Mouse (Mus musculus) hindbrain, postnatal 0 days (tissue): ENCODE measurements around the gene Ntn1. TPM values are rescaled to one million over a fixed set of nuclear protein-coding genes. Genes with fewer than 3 reads are reported as not detected.

Experiments used
- ATAC-seq: fragments of 200-750 bp; cut with Nextera tagmentation; 2 replicates; pipeline ENCODE4 v1.8.0; 2017; ENCODE audit warnings: mild to moderate bottlenecking, moderate TSS enrichment, moderate library complexity
- DNase-seq: peaks from one replicate; pipeline ENCODE4 v3.0.0-alpha.2; 2015; ENCODE audit warnings: low spot score
- H3K27ac ChIP-seq: fragments of 300-500 bp; sonication (generic); 2 replicates; pipeline ENCODE4 v1.5.1; 2014; ENCODE audit warnings: mild to moderate bottlenecking
- H3K27me3 ChIP-seq: fragments of 300-500 bp; sonication (generic); 2 replicates; pipeline ENCODE4 v1.6.1; 2014; ENCODE audit warnings: low read length, mixed read lengths; ENCODE audit not compliant: insufficient read depth
- H3K36me3 ChIP-seq: fragments of 300-500 bp; sonication (generic); 2 replicates; pipeline ENCODE4 v1.6.1; 2014; ENCODE audit warnings: low read length, mixed read lengths; ENCODE audit not compliant: insufficient read depth
- H3K4me1 ChIP-seq: fragments of 300-500 bp; sonication (generic); 2 replicates; pipeline ENCODE4 v1.6.1; 2014; ENCODE audit warnings: antibody characterized with exemption, low read length, mixed read lengths; ENCODE audit not compliant: insufficient read depth
- H3K4me2 ChIP-seq: fragments of 300-500 bp; sonication (generic); 2 replicates; pipeline ENCODE4 v1.6.1; 2014; ENCODE audit warnings: low read depth, mild to moderate bottlenecking, low read length, moderate library complexity, mixed read lengths
- H3K4me3 ChIP-seq: fragments of 300-500 bp; sonication (generic); 2 replicates; pipeline ENCODE4 v1.5.1; 2014; ENCODE audit warnings: low read length
- H3K9ac ChIP-seq: fragments of 300-500 bp; sonication (generic); replicated peaks from 2 replicates; pipeline ENCODE4 v1.6.1; 2014; ENCODE audit warnings: mild to moderate bottlenecking, low read length, moderate library complexity, mixed read lengths
- H3K9me3 ChIP-seq: fragments of 300-500 bp; sonication (generic); 2 replicates; pipeline ENCODE4 v1.6.1; 2016; ENCODE audit warnings: low read length, mixed read lengths
- CTCF ChIP-seq: IDR thresholded peaks from 2 replicates; pipeline ENCODE4 v1.5.1; 2016; ENCODE audit warnings: antibody characterized with exemption, control low read depth, low read depth
- WGBS: fragments of 180-500 bp; shearing (Covaris S2); extraction: QIAGEN DNeasy Blood & Tissue Kit; methylation state at CpG from one replicate; pipeline ENCODE4 v1.1.7; 2014; 5-methylcytosine and 5-hydroxymethylcytosine counted together
- polyA plus RNA-seq: library from polyadenylated mRNA; unstranded; fragments of >200 nt; fragmentation: Nextera tagmentation; extraction: Ambion mirVana; gene quantifications from 2 replicates; pipeline ENCODE4 v1.2.1, GENCODE M21; 2015
- total RNA-seq: library from RNA; depleted of rRNA; stranded (reverse); fragments of >200 nt; gene quantifications from 2 replicates; pipeline ENCODE4 v1.2.3, GENCODE M21; 2014

The Ntn1 gene
- total and polyA plus RNA-seq, 2 experiments from 2014 or later, result 13.8 to 81.7 TPM

GRCm38 (mm10) chr11:68308911-68309580 lies 91.6 kb downstream of the Ntn1 start:
- ATAC-seq (no peak), DNase-seq (no peak)
- no peak overlapping the region for H3K27ac ChIP-seq
- H3K9me3 ChIP-seq, result no peaks in the 10 kb centered on the region
- H3K36me3 ChIP-seq, result no peaks in the 10 kb centered on the region
- H3K4me3 ChIP-seq, result no peak overlapping the region
- 44% methylated on average over 10 of the region's 10 CpGs for WGBS
- no peaks in the 10 kb centered on the region; the same call in 1 of the 2 replicates for H3K4me1 ChIP-seq
- no peak overlapping the region for H3K9ac ChIP-seq
- H3K27me3 ChIP-seq, result no peaks in the 10 kb centered on the region
- H3K4me2 ChIP-seq, result no peak overlapping the region
- no peak for TF ChIP-seq CTCF

DNA sequence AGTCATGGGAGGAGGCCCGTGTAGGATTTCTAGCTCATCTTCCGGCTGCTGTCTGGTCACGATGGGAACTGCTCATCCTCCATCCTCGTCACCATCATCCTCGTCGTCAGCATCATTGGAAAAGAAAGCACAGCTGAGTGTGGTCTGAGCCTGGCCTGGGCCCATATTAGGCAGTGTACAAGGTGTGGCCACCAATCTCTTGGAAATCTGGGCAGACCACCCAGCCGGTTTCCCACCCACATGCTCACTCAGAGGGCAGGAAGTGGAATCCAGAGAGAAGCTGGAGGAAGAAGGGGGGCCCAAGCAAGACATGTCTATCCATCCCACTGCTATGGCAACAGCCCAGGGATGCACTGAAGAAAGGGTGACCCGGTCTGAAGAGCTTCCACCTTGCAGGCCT lies 94.6 kb downstream of the Ntn1 start:
- no peak overlapping the region for H3K4me3 ChIP-seq
- ATAC-seq, result no peak
- no peak for DNase-seq
- 79% methylated on average over 8 of the region's 8 CpGs for WGBS
- no peak overlapping the region for H3K27ac ChIP-seq
- no peak for TF ChIP-seq CTCF
- H3K9me3 ChIP-seq, result no peaks in the 10 kb centered on the region
- H3K4me1 ChIP-seq, result peaks cover 7% of the 10 kb centered on the region; the same call in 1 of the 2 replicates
- H3K36me3 ChIP-seq, result no peaks in the 10 kb centered on the region
- no peaks in the 10 kb centered on the region for H3K27me3 ChIP-seq
- H3K9ac ChIP-seq, result no peak overlapping the region
- H3K4me2 ChIP-seq, result no peak overlapping the region

GRCm38 (mm10) chr11:68302323-68302722 lies 98.3 kb downstream of the Ntn1 start:
- ATAC-seq, result no peak
- WGBS, result 62% methylated on average over 7 of the region's 7 CpGs
- H3K36me3 ChIP-seq, result no peaks in the 10 kb centered on the region

GRCm38 (mm10) chr11:68301660-68302059 lies 99.0 kb downstream of the Ntn1 start:
- WGBS, result 74% methylated on average over 4 of the region's 4 CpGs
- Histone ChIP-seq H3K27ac (no peak overlapping the region), H3K9ac (no peak overlapping the region), H3K4me3 (no peak overlapping the region), H3K36me3 (no peaks in the 10 kb centered on the region), H3K4me2 (no peak overlapping the region), H3K27me3 (no peaks in the 10 kb centered on the region), H3K9me3 (no peaks in the 10 kb centered on the region), H3K4me1 (peaks cover 7% of the 10 kb centered on the region; the same call in 1 of the 2 replicates)
- no peak for TF ChIP-seq CTCF
- ATAC-seq, result no peak
- DNase-seq, result no peak

More at GRCm38 (mm10) chr11:68302323-68302722, 98.3 kb downstream of the Ntn1 start:
- no peak overlapping the region for H3K4me3 ChIP-seq
- TF ChIP-seq CTCF, result no peak
- no peak overlapping the region for H3K4me2 ChIP-seq
- no peaks in the 10 kb centered on the region for H3K9me3 ChIP-seq
- DNase-seq, result peak; percentile 36
- H3K4me1 ChIP-seq, result peaks cover 7% of the 10 kb centered on the region; the same call in 1 of the 2 replicates
- H3K27ac ChIP-seq, result no peak overlapping the region
- no peak overlapping the region for H3K9ac ChIP-seq
- no peaks in the 10 kb centered on the region for H3K27me3 ChIP-seq

- Histone ChIP-seq H3K4me2 (no peak overlapping the region), H3K9ac (no peak overlapping the region), H3K9me3 (no peaks in the 10 kb centered on the region), H3K27ac (no peak overlapping the region), H3K4me3 (no peak overlapping the region), H3K27me3 (no peaks in the 10 kb centered on the region), H3K4me1 (0 out of 2 replicates have a peak, but pooled peaks cover 4% of the 10 kb centered on the region), H3K36me3 (no peaks in the 10 kb centered on the region)
- ATAC-seq (no peak), DNase-seq (no peak)
- 73% methylated on average over 5 of the region's 5 CpGs for WGBS
- no peak for TF ChIP-seq CTCF
These were observed 105.1 kb downstream of the Ntn1 start for GRCm38 (mm10) chr11:68295474-68295873.

- 47% methylated on average over 8 of the region's 8 CpGs for WGBS
- H3K4me2 ChIP-seq, result no peak overlapping the region
- H3K9ac ChIP-seq, result no peak overlapping the region
- H3K27me3 ChIP-seq, result no peaks in the 10 kb centered on the region
- no peak overlapping the region for H3K4me3 ChIP-seq
- ATAC-seq (0 out of 2 replicates have a peak, but pooled peaks have one; percentile 10), DNase-seq (peak; percentile 41)
- no peaks in the 10 kb centered on the region for H3K9me3 ChIP-seq
- H3K4me1 ChIP-seq, result 0 out of 2 replicates have a peak, but pooled peaks cover 7% of the 10 kb centered on the region
- no peaks in the 10 kb centered on the region for H3K36me3 ChIP-seq
- H3K27ac ChIP-seq, result no peak overlapping the region
- TF ChIP-seq CTCF, result no peak
These were observed 110.0 kb downstream of the Ntn1 start for GRCm38 (mm10) chr11:68290631-68291030.

DNA sequence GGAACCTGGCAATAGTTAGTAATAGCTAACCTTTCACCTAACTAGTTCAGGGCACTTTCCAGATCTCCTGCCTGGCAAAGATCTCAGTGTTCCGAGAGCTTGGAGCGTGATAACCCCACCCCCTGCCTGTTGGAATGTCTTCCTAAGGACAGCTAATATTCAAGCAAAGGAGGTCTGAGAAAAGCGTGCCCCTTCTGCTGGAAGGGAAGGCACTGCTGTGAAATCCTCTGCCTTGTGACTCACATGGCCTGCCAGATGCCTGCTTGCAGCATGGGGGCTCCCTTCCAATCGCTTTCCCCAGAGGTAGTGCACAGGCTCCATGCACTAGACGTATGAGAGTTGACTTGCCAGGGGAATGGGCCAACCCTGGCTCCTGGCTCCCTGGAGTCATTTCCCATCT lies 113.3 kb downstream of the Ntn1 start:
- no peak for ATAC-seq
- Histone ChIP-seq H3K27ac (no peak overlapping the region), H3K4me2 (no peak overlapping the region), H3K27me3 (no peaks in the 10 kb centered on the region), H3K4me1 (0 out of 2 replicates have a peak, but pooled peaks cover 7% of the 10 kb centered on the region), H3K4me3 (no peak overlapping the region), H3K36me3 (no peaks in the 10 kb centered on the region), H3K9ac (no peak overlapping the region), H3K9me3 (no peaks in the 10 kb centered on the region)
- peak; percentile 26 for DNase-seq
- 70% methylated on average over 5 of the region's 5 CpGs for WGBS
- TF ChIP-seq CTCF, result no peak
